Mouse (Mus musculus) spleen, postnatal 36 days (tissue): ENCODE data around the gene Spocd1.

Source experiments
- DNase-seq, 2 experiments: peaks; one replicate each; pipeline ENCODE4 v3.0.0; 2022; ENCODE audit warnings: low spot score in 2 of 2, mixed read lengths in 1 of 2

Spocd1 gene

GRCm38 (mm10) chr4:130005593-130005992 is 76.5 kb downstream of the Spocd1 start:
- no peak for DNase-seq

- no peak for DNase-seq
Measured at GRCm38 (mm10) chr4:130006533-130006932, 77.5 kb downstream of the Spocd1 start.
